Mouse (Mus musculus): ENCODE results near the gene Hoxd4. TPM values are rescaled to one million over a fixed set of nuclear protein-coding genes. Genes with fewer than 3 reads are reported as not detected.

The Hoxd4 gene
- polyA plus RNA-seq, 1 experiment = 2.6 TPM

- peak overlapping the region; percentile 79 for H3K4me3 ChIP-seq (ENCODE audit: insufficient read depth, low read depth, low read length)
- peak overlapping the region; percentile 64 for H3K27ac ChIP-seq (replicated peaks; ENCODE audit: low read depth, low read length)
- H3K4me1 ChIP-seq (ENCODE audit: control insufficient read depth, insufficient read depth, insufficient read length, low read length) = peaks cover 2% of the 10 kb centered on the region; the same call in 1 of the 2 replicates
Measured at GRCm38 (mm10) chr2:74704999-74705466, 6.7 kb upstream of the Hoxd4 start.

GRCm38 (mm10) chr2:74705467-74706089 lies 6.2 kb upstream of the Hoxd4 start:
- H3K27ac ChIP-seq (replicated peaks; ENCODE audit: low read depth, low read length) = peak overlapping the region; percentile 70
- peaks cover 2% of the 10 kb centered on the region; the same call in 1 of the 2 replicates for H3K4me1 ChIP-seq (ENCODE audit: control insufficient read depth, insufficient read depth, insufficient read length, low read length)
- peak overlapping the region; percentile 79 for H3K4me3 ChIP-seq (ENCODE audit: insufficient read depth, low read depth, low read length)

GRCm38 (mm10) chr2:74706393-74706960 lies 5.3 kb upstream of the Hoxd4 start:
- Histone ChIP-seq H3K4me1 (ENCODE audit: control insufficient read depth, insufficient read depth, insufficient read length, low read length) (peaks cover 2% of the 10 kb centered on the region; the same call in 1 of the 2 replicates), H3K4me3 (ENCODE audit: insufficient read depth, low read depth, low read length) (peak overlapping the region; percentile 79), H3K27ac (replicated peaks; ENCODE audit: low read depth, low read length) (no peak overlapping the region)

DNA sequence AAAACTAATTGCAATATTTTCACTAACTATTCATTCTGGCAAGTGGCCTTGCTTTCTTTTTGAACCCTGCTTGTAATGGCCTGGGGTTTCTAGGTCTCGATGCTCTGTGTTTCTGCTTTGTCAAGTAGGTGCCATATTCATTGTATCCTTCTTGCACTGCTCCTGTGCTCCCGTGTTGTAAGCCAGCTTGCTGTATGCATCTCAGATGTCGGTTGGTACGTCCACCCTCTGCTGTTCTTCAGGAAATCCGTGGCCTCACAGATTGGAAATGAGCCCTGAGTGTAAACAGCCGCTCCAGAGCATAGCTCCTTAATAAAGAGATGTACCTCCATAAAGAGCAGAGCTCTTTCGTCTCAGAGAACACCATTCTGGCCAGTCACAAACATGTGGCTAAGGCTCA lies 4.1 kb upstream of the Hoxd4 start:
- Histone ChIP-seq H3K4me1 (ENCODE audit: control insufficient read depth, insufficient read depth, insufficient read length, low read length) (peaks cover 2% of the 10 kb centered on the region; the same call in 1 of the 2 replicates), H3K4me3 (ENCODE audit: insufficient read depth, low read depth, low read length) (no peak overlapping the region), H3K27ac (replicated peaks; ENCODE audit: low read depth, low read length) (no peak overlapping the region)

DNA sequence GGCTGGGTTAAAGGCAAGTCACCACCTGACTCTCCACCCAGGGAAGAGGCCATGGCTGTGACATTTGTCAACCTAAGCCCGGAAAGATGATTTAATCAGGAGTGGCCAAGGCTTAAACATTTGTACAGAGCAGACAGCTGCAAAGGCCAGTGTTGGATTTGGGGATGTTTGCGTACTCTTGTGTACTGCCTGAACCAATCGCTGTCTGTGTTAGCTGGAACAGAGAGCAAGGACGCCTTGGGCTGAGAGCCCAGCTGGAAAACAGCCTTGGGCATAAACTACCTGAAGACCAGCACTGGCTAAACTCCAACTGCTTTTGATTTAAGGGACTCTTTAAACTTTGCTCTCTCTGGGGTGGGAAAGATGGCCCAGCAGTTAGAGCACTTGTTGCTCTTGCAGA lies 3.1 kb upstream of the Hoxd4 start:
- peaks cover 2% of the 10 kb centered on the region; the same call in 1 of the 2 replicates for H3K4me1 ChIP-seq (ENCODE audit: control insufficient read depth, insufficient read depth, insufficient read length, low read length)
- H3K4me3 ChIP-seq (ENCODE audit: insufficient read depth, low read depth, low read length) = no peak overlapping the region
- H3K27ac ChIP-seq (replicated peaks; ENCODE audit: low read depth, low read length) = no peak overlapping the region

- Histone ChIP-seq H3K4me3 (ENCODE audit: insufficient read depth, low read depth, low read length) (no peak overlapping the region), H3K27ac (replicated peaks; ENCODE audit: low read depth, low read length) (no peak overlapping the region), H3K4me1 (ENCODE audit: control insufficient read depth, insufficient read depth, insufficient read length, low read length) (peaks cover 2% of the 10 kb centered on the region; the same call in 1 of the 2 replicates)
Measured at GRCm38 (mm10) chr2:74709465-74710419, 2.0 kb upstream of the Hoxd4 start.

DNA sequence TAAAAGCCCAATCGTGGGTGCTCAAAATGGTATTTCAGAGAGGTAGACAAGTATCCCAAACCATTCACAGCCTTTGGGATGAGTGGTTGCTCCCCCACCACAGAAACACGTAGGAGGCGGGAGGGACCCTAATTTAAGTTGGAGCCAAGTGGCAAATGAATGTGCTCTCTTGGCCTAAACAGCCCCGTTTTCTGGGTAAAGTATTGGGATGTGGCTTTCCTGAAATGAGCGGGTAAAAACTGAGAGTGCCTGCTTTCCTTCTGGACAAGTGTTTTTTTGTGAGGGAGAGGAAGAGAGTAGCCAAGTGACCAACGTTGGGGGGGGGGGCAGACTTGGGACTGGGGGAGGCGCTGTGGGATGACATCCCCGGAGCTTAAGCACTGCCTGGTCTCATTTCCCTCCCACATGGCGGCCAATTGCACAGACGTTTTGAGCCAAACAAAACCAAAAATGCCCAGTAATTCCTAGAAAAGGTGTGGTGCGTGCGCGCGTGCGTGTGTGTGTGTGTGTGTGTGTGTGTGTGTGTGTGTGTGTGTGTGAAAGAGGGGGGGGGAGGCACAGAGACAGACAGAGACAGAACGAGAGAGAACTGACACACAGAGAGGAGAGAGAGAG lies 693 bp upstream of the Hoxd4 start:
- H3K4me3 ChIP-seq (ENCODE audit: insufficient read depth, low read depth, low read length) = peak overlapping the region; percentile 77
- peaks cover 2% of the 10 kb centered on the region; the same call in 1 of the 2 replicates for H3K4me1 ChIP-seq (ENCODE audit: control insufficient read depth, insufficient read depth, insufficient read length, low read length)
- peak overlapping the region; percentile 91 for H3K27ac ChIP-seq (replicated peaks; ENCODE audit: low read depth, low read length)

DNA sequence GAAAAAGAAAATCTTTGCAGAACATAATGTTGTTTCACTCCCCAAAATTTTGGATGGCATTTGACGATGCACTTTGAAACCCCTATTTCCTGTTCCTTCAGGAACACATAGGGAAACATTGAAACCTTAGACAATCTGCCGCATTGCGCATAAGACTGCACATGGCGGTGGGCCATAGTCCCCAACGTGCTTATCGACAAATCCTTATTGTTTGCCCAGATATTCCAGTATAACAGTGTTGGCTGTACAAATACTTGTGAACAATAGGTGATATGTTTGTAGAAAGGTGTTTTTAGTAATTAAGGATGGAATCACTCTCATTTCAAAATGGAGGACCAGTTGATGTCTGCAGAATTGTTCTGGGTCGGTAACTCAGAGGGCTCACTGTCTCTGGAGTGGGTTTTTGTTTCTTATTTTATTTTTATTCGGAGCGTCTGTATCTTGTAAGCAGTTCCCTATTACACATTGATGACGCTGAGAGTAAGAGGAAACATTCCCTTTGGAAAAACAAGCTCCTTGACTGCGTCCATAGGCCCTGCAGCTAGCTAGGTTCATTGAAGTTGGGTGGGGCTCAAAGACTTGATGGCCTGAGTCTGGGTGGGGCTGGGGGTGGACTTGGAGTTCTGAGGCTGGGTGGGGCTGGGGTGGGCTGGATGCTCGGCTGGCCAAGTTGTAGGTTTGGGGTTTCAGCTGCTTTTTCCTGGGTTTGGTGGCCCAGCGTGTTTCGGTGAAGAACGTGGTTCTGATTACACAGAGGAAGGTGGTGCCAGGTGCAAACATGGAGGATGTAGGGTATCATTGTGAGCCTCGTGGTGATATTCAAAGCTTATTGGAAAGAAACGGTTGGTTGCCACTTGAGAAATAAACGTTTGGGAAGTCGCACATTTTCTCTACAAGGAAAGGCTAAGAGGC lies 1.8 kb downstream of the Hoxd4 start:
- H3K4me3 ChIP-seq (ENCODE audit: insufficient read depth, low read depth, low read length) = peak overlapping the region; percentile 39; the same call in 1 of the 2 replicates
- no peaks in the 10 kb centered on the region for H3K4me1 ChIP-seq (ENCODE audit: control insufficient read depth, insufficient read depth, insufficient read length, low read length)
- peak overlapping the region; percentile 46; the same call in 1 of the 2 replicates for H3K27ac ChIP-seq (replicated peaks; ENCODE audit: low read depth, low read length)

DNA sequence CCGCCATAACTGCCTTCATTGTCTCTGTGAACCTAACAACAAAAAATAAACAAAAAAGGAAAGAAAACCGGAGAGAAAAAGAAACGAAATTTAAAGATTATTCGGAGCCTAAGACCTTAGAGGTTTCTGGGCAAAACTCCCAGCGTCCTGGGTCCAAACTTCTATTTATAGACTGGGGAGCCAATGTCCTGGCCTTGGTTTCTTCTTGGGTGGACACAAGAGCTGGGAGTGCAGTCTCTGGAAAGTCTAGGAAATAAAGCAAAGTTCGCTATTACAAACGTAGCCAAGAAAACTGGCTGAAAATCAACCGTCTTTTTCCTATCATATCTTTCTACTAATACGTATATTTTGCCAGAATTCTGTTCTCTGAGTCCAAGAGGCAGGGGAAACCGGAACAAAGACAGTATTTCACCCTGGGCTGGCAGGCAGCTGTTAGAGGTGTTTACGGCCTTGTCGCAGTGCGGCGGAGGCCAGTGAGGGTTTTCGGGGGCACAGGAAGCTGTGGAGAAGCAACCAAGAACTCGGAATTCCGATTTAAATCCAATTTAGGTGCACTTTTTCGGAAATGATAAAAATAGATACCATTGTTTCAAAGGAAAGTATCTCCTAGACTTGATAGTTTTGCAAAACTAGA lies 2.5 kb downstream of the Hoxd4 start:
- H3K27ac ChIP-seq (replicated peaks; ENCODE audit: low read depth, low read length) = peak overlapping the region; percentile 46
- no peaks in the 10 kb centered on the region for H3K4me1 ChIP-seq (ENCODE audit: control insufficient read depth, insufficient read depth, insufficient read length, low read length)
- H3K4me3 ChIP-seq (ENCODE audit: insufficient read depth, low read depth, low read length) = peak overlapping the region; percentile 39; the same call in 1 of the 2 replicates

DNA sequence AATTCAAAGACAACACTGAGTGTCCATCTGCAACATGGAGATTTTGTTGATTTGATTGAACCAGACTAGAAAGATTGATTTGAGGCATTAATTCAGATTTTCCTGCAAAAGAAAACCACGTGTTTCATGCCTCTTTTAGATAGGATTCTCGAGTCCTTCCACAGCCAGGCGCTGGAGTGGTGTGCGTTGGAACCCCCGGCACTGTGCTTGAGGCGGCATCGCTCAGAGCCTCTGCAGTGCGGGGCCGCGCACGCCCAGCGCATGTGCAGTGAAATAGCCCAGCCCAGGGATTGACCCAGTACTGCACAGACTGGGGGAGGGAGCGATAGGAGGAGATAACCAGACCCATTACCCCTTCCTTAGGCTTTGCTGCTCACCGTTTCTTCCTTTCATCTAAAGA lies 3.2 kb downstream of the Hoxd4 start:
- 0 out of 2 replicates have a peak overlapping the region, but pooled peaks have one; percentile 24 for H3K27ac ChIP-seq (replicated peaks; ENCODE audit: low read depth, low read length)
- peak overlapping the region; percentile 39 for H3K4me3 ChIP-seq (ENCODE audit: insufficient read depth, low read depth, low read length)
- no peaks in the 10 kb centered on the region; the same call in 1 of the 2 replicates for H3K4me1 ChIP-seq (ENCODE audit: control insufficient read depth, insufficient read depth, insufficient read length, low read length)

DNA sequence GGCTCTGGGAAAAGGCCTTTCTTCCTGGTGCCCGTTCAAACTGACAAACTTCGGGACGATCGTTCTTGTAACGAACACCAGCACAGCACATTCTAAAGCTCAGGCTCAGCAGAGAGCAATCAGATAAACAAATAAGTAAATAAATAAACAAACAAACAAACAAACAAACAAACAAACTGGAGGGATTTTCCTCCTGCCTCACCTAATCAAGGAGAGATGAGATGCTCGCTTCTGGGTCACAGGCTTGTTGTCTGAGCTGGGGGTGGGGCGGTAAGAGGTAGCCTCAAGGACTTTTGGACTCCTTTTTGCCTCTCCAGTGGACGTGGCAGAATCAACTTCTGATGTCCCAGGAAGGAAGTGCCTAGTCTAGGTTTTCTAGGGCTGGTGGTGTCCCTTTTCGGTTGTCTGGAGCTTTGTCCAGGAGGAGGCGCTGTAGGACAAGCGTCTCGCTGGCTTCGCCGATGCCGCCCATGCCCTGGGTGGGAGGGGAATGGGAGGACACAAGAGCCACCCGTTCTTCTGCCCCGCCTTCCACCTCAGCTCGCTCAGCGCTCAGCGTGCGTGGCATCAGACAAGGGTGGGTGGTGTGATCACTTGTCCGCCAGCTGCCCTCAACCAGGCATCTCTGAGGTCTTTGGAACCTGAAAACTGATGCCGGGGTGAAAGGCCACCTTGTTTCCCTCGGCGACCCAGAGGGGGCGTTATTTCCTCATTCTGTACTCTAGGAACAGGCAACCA lies 3.9 kb downstream of the Hoxd4 start:
- no peaks in the 10 kb centered on the region; the same call in 1 of the 2 replicates for H3K4me1 ChIP-seq (ENCODE audit: control insufficient read depth, insufficient read depth, insufficient read length, low read length)
- no peak overlapping the region for H3K27ac ChIP-seq (replicated peaks; ENCODE audit: low read depth, low read length)
- H3K4me3 ChIP-seq (ENCODE audit: insufficient read depth, low read depth, low read length) = peak overlapping the region; percentile 49

GRCm38 (mm10) chr2:74720384-74720783 lies 8.7 kb downstream of the Hoxd4 start:
- Histone ChIP-seq H3K4me1 (ENCODE audit: control insufficient read depth, insufficient read depth, insufficient read length, low read length) (peaks cover 5% of the 10 kb centered on the region; the same call in 1 of the 2 replicates), H3K27ac (replicated peaks; ENCODE audit: low read depth, low read length) (no peak overlapping the region), H3K4me3 (ENCODE audit: insufficient read depth, low read depth, low read length) (no peak overlapping the region)

DNA sequence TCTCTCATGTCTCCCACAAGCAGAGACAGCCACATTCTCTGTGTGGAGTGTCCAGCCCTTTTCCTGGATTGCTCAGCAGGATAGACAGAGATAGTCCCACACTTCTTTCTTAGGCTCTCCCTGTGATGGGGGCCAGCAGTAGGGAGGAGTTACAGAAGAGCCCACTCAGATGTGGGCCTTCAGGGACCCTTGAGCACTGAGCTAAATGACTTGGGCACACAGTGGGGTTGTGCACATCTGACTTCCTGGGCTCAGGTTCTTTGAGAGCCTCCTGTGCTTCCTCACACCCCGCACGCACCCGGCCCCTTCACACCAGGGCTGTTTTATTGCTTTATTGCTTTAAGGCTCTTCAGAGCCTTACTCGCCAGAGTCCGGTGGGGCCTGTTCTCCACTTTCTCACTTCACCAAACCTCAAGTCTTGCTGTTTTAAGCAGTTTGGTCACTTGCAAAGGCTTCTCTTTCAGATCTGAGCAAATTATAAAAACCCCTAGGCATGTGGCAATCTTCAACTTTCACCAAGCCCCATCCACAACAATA lies 9.3 kb downstream of the Hoxd4 start:
- no peak overlapping the region for H3K4me3 ChIP-seq (ENCODE audit: insufficient read depth, low read depth, low read length)
- peaks cover 5% of the 10 kb centered on the region; the same call in 1 of the 2 replicates for H3K4me1 ChIP-seq (ENCODE audit: control insufficient read depth, insufficient read depth, insufficient read length, low read length)

More for the DNA sequence above, 9.3 kb downstream of the Hoxd4 start:
- H3K27ac ChIP-seq (replicated peaks; ENCODE audit: low read depth, low read length) = no peak overlapping the region

Measured in brown adipose tissue, adult 24 weeks (tissue).